Mouse (Mus musculus) lung, adult 2 months (tissue): Measurements from ENCODE around the gene Arhgef2. TPM values are rescaled to one million over a fixed set of nuclear protein-coding genes. Genes with fewer than 3 reads are reported as not detected.
A peak's percentile ranks its signal among the peaks of the same experiment; 100 is the strongest.

Experiments
- DNase-seq: peaks from one replicate; pipeline ENCODE4 v3.0.0; 2022
- H3K4me1 ChIP-seq: fragments of 200-500 bp; 2 replicates; pipeline ENCODE4 v1.6.1; 2011; ENCODE audit warnings: low read length; ENCODE audit not compliant: control insufficient read depth, insufficient read depth
- H3K4me3 ChIP-seq: fragments of 200-500 bp; replicated peaks from 2 replicates; pipeline ENCODE3; 2011; ENCODE audit warnings: low read depth, mild to moderate bottlenecking, control low read depth, low read length; ENCODE audit errors: extremely low read depth
- CTCF ChIP-seq: fragments of 200-500 bp; IDR thresholded peaks from 2 replicates; pipeline ENCODE4 v1.5.1; 2011; ENCODE audit warnings: mild to moderate bottlenecking, low read length, control low read depth; ENCODE audit not compliant: insufficient read depth
- POLR2A ChIP-seq: fragments of 200-500 bp; IDR thresholded peaks from 2 replicates; pipeline ENCODE4 v1.6.1; 2011; ENCODE audit warnings: low read depth, mild to moderate bottlenecking, control low read depth, low read length, borderline replicate concordance; ENCODE audit errors: extremely low read depth
- WGBS: fragments of 180-500 bp; shearing (Covaris S2); methylation state at CpG from one replicate; pipeline ENCODE4 v1.1.7; 2018; 5-methylcytosine and 5-hydroxymethylcytosine counted together
- polyA plus RNA-seq: library from polyadenylated mRNA; depleted of rRNA; stranded (reverse); fragments of >200 nt; gene quantifications from 2 replicates; pipeline ENCODE4 v1.2.3, GENCODE M21; 2012

Gene Arhgef2
- polyA plus RNA-seq, 1 experiment, result 233 TPM

DNA sequence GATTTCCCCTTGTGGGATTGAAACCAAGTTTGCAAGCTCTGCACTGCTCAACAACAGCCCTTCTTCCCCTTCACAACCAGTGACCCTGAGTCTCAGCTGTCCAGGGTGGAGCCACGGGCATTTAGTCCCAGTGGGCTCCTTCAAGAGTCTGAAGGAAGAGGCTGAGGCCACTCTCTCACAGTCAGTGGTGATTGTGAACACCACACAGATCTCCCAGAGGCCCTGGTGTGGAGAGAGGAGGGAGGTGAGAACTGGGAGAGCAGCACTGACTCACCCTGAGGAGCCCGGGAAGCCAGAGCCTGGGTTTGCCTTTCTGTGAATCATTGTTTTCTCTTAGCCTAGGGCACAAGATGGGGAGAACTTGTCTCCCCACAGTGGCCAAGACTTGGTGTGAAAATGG lies 19.2 kb downstream of the Arhgef2 start:
- H3K4me3 ChIP-seq, result no peak overlapping the region

DNA sequence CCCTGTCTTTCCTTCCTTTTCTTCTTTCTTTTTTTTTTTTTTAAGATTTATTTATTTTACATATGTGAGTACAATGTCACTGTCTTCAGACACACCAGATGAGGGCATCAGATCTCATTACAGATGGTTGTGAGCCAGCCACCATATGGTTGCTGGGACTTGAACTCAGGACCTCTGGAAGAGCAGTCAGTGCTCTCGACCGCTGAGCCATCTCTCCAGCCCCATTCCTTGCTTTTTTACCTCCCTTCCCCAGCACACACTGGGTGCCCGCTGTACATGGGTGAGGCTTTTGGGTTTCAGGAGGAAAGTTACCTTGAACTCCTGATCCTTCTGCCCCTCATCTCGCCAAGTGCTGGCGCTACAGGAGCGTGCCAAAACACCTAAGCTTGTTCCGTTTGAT lies 19.8 kb downstream of the Arhgef2 start:
- Histone ChIP-seq H3K4me3 (no peak overlapping the region), H3K4me1 (peaks cover 56% of the 10 kb centered on the region)
- WGBS, result 72% methylated on average over 7 of the region's 7 CpGs
- TF ChIP-seq POLR2A, result no peak
- no peak for DNase-seq

More for the DNA sequence above, 19.2 kb downstream of the Arhgef2 start:
- TF ChIP-seq CTCF (no peak), POLR2A (no peak)
- DNase-seq, result no peak
- H3K4me1 ChIP-seq, result peaks cover 54% of the 10 kb centered on the region
- WGBS, result 10% methylated on average over 2 of the region's 2 CpGs

DNA sequence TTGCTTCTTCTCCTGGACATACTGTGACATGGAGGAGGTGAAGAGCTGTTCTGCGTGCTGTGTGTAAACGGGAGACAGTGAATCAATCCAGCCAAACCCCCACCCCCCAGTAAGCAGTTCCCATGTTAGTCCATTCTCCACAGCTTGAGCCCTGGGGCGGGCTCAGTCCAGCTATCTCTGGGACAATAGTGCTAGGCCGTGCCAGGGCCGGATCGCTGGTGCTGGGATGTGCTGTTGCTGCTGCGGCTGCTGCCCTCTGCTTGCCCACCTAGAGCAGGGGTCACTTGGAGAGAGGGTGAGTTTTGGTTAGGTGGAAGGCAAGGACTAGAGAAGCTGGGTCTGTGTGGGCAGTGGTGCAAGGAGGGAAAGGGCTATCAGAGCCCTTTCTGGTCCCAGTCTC lies 20.6 kb downstream of the Arhgef2 start:
- 43% methylated on average over 7 of the region's 7 CpGs for WGBS

DNA sequence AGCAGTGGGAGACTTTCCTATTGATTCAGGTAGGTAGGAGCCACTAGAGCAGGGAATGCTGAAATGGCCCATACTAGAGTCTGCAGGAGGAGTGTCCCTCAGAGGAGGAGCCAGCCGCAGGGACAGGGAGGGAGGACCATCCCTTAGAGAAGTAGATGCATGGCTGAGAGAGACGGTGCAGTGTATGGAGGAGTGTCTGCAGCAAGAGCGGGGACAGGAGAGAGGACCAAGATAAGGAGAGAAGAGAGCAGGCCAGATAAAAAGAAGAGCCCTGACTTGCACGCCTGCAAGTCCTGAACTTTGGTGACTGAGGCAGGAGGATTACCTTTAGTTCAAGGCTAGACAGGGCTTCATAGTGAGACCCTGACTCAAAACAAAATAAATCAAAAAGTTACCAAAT lies 21.3 kb downstream of the Arhgef2 start:
- TF ChIP-seq CTCF (no peak), POLR2A (no peak)

More for the DNA sequence above, 20.6 kb downstream of the Arhgef2 start:
- Histone ChIP-seq H3K4me1 (peaks cover 59% of the 10 kb centered on the region), H3K4me3 (no peak overlapping the region)
- TF ChIP-seq POLR2A (no peak), CTCF (no peak)
- no peak for DNase-seq

DNA sequence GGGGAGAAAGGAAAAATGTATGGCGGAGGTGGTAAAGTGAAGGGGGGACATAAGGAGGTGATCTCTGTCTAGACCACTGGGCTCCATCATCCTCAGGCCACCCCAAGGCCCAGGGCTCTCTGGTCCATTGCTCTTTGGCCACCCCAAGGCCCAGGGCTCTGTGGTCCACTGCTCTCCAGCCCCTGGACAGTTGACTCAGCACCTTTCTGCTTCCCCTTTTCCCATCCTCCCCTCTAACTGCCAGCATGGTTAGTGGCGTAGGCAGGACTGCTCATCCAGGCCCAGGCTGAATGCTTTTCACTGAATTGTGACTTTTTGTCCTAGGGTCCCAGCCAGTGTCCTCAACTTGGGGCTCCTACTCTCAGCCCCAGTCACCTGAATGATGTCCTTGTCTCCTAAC lies 21.8 kb downstream of the Arhgef2 start:
- WGBS, result 79% methylated on average over 2 of the region's 2 CpGs
- Histone ChIP-seq H3K4me3 (no peak overlapping the region), H3K4me1 (peaks cover 67% of the 10 kb centered on the region)
- no peak for TF ChIP-seq CTCF
- TF ChIP-seq POLR2A, result no peak
- DNase-seq, result no peak

More for the DNA sequence above, 21.3 kb downstream of the Arhgef2 start:
- Histone ChIP-seq H3K4me3 (no peak overlapping the region), H3K4me1 (peaks cover 67% of the 10 kb centered on the region)
- 42% methylated on average over 4 of the region's 4 CpGs for WGBS
- DNase-seq, result no peak

DNA sequence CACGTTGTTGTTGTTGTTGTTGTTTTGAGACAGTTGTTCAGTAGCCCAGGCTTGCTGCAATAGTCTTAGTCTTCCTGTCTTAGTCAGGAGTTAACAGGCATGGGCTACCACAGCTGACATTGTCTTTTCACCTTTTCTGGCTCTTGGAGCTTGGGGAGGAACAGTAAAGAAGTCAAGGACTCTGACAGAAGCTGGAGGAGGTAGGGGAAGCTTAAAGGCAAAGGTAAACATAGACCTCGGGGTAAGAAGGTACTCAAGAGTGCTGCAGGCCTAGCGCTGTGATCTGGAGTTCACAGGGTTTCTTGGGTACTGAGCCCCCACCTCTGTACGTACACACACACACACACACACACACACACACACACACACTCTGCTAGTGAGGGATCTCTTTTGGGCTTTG lies 23.0 kb downstream of the Arhgef2 start:
- DNase-seq, result no peak
- Histone ChIP-seq H3K4me1 (peaks cover 64% of the 10 kb centered on the region), H3K4me3 (no peak overlapping the region)
- WGBS, result 22% methylated on average over 4 of the region's 4 CpGs
- TF ChIP-seq POLR2A (no peak), CTCF (no peak)

DNA sequence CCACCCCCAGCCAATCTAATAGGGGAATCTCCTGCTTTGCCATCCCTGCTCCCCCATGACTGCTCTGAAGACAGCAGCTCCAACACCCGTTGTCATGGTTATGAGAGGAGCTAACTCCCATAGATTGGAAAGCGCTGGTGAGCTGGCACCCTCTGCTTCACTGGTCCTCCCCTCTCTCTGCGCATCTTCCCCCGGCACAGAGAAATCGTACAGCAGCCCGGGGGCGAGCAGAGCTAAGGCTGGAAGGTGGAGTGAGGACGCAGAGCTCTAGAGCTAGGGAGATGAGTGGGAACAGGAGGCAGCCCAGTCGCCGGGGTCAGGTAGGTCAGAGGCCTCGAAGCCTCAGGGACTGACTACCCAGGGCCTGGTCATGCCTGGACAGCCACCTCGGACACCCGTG lies 23.5 kb downstream of the Arhgef2 start:
- WGBS, result 55% methylated on average over 13 of the region's 13 CpGs
- no peak for DNase-seq
- Histone ChIP-seq H3K4me1 (peaks cover 59% of the 10 kb centered on the region), H3K4me3 (no peak overlapping the region)
- TF ChIP-seq CTCF (no peak), POLR2A (no peak)

DNA sequence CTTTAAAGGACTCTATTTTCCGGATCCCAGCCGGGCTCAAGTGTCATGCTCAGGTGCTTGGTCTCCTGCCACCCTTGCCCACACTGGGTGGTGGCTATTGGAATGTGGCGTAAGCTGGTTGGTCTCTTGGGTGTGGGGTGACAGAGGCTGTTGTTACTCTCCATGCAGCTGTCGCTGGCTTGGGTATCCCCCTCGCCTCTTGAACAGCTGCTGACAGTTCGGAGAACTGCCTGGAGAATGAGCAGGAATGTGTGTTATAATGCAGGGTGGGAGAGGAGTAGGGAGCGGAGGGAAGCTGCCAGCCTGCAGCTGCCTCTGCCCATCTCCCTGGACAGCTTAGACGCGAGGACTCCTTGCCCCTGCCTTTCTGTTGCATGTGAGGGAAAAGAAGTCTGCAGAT lies 24.3 kb downstream of the Arhgef2 start:
- H3K4me3 ChIP-seq, result no peak overlapping the region
- 47% methylated on average over 9 of the region's 9 CpGs for WGBS
- peaks cover 53% of the 10 kb centered on the region for H3K4me1 ChIP-seq
- DNase-seq, result no peak
- TF ChIP-seq CTCF (no peak), POLR2A (no peak)

DNA sequence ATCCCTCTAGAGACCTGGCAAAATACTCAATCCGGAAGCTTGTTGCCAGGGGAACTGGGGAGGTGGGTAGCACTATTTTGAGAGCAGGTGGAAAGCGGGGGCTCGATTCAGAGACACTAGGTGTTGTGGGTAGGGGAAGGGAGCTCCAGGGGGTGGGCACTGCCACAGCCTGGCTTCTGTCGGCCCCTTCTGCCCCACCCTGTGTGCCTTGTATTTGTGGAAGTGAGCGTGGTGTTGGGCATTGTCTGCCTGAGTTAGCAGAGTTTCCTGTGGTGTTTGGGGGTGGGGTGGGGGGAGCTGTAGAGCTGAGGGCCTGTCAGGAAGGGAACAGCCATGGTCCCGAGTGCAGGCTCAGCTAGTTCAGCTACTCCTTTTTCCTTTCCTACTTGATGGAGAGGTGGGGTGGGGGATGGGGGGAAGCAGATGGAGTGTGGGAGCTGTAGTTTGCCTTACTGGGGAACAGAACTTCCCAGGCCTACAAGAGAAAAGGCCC lies 25.1 kb downstream of the Arhgef2 start:
- 29% methylated on average over 6 of the region's 6 CpGs for WGBS
- no peak overlapping the region for H3K4me3 ChIP-seq

DNA sequence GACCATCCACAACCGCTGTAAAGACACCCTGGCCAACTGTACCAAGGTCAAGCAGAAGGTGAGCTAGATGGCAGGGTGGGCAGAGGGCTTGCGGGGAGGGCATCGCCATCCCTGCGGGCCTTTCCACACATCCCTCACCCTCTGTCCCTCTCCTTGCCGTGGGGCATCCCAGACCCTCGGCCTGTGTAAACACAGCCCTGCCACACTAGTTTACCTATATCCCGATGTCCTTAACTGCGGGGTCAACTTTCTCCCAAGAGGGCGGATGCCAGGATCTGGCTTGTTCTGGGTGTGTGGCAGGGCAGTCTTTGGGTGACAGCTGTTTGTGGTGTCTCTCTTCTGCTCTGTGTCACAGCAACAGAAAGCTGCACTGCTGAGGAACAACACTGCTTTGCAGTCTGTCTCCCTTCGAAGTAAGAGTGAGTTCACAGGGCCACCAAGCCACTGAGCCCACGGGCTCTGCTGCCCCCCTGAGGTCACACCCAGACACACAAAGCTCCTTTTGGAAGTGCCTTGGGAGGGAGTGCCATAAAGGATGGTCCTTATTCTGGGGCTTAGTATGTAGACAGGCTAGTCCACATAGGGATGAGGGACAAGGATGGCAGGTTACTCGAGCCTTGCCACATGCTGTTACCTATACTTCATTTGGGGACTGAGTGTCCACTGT lies 26.3 kb downstream of the Arhgef2 start:
- peaks cover 37% of the 10 kb centered on the region for H3K4me1 ChIP-seq
- no peak for TF ChIP-seq POLR2A
- TF ChIP-seq CTCF, result peak; percentile 90
- no peak overlapping the region for H3K4me3 ChIP-seq
- DNase-seq, result no peak
- WGBS, result 54% methylated on average over 12 of the region's 12 CpGs

More for the DNA sequence above, 25.1 kb downstream of the Arhgef2 start:
- no peak for TF ChIP-seq CTCF
- no peak for TF ChIP-seq POLR2A
- peaks cover 45% of the 10 kb centered on the region for H3K4me1 ChIP-seq
- no peak for DNase-seq
